In genomic region chr7:4303457-4303856, GRCm38 (mm10) we compare ENCODE assay signal across 22 mouse cellular contexts. TPM values are rescaled to one million over a fixed set of nuclear protein-coding genes. Genes with fewer than 3 reads are reported as not detected.
"Had no signal": no experiment of that assay in that cellular context is flagged by ENCODE, and none has a peak within 500 bp of the region (broad histone marks: within the 10 kb centered on the region; RNA-seq: fewer than 3 reads in every experiment).

No protein-coding gene starts in this region.

- H3K27me3 ChIP-seq: neural tube, embryonic 12.5 days; neural tube, embryonic 13.5 days; neural tube, embryonic 15.5 days; stomach, embryonic 15.5 days had no signal

- H3K36me3 ChIP-seq: neural tube, embryonic 12.5 days; neural tube, embryonic 13.5 days; neural tube, embryonic 15.5 days; stomach, embryonic 15.5 days had no signal

- H3K9ac ChIP-seq: neural tube, embryonic 12.5 days; neural tube, embryonic 13.5 days; neural tube, embryonic 15.5 days; stomach, embryonic 15.5 days had no signal

- DNase-seq: retina, postnatal 1 day; right cerebral cortex, adult 18-20 months; right cerebral cortex, postnatal 14 days; right cerebral cortex, postnatal 25 days; right cerebral cortex, postnatal 4 days; spleen, adult 18-20 months; thymus, adult 18-20 months; thymus, adult 2 months; thymus, postnatal 14 days; thymus, postnatal 25 days; thymus, postnatal 36 days; thymus, postnatal 4 days had no signal

- H3K4me2 ChIP-seq: neural tube, embryonic 12.5 days; neural tube, embryonic 13.5 days; neural tube, embryonic 15.5 days; stomach, embryonic 15.5 days had no signal

- H3K4me1 ChIP-seq: neural tube, embryonic 12.5 days; neural tube, embryonic 13.5 days; neural tube, embryonic 15.5 days; stomach, embryonic 15.5 days had no signal

- H3K4me3 ChIP-seq: neural tube, embryonic 12.5 days; neural tube, embryonic 13.5 days; neural tube, embryonic 15.5 days; stomach, embryonic 15.5 days had no signal

- H3K27ac ChIP-seq: neural tube, embryonic 12.5 days; neural tube, embryonic 13.5 days; neural tube, embryonic 15.5 days; stomach, embryonic 15.5 days; stomach, postnatal 0 days had no signal

- H3K9me3 ChIP-seq: neural tube, embryonic 12.5 days; neural tube, embryonic 13.5 days; neural tube, embryonic 15.5 days; stomach, embryonic 15.5 days had no signal

RNA-seq across cellular contexts. Expression of gene Ncr1, which starts 34.1 kb away (rescaled TPM):
- polyA plus RNA-seq: neural tube, embryonic 11.5 days; neural tube, embryonic 12.5 days; neural tube, embryonic 13.5 days; neural tube, embryonic 14.5 days; neural tube, embryonic 15.5 days; stomach, embryonic 14.5 days; stomach, embryonic 16.5 days; testis, adult 2 months had no signal
